Mouse (Mus musculus) midbrain, embryonic 11.5 days (tissue): ENCODE results near the gene Ifnar2. TPM values are rescaled to one million over a fixed set of nuclear protein-coding genes. Genes with fewer than 3 reads are reported as not detected.
A peak's percentile ranks its signal among the peaks of the same experiment; 100 is the strongest.

Experiments
- ATAC-seq: fragments of 200-750 bp; cut with Nextera tagmentation; 2 replicates; pipeline ENCODE4 v1.8.0; 2017; ENCODE audit warnings: moderate TSS enrichment, moderate library complexity; ENCODE audit not compliant: low FRiP score
- DNase-seq: peaks from one replicate; pipeline ENCODE4 v3.0.0; 2015; ENCODE audit warnings: low spot score; ENCODE audit errors: missing footprints
- H3K27ac ChIP-seq: fragments of 300-500 bp; sonication (generic); 2 replicates; pipeline ENCODE4 v1.5.1; 2014; ENCODE audit warnings: low read depth, low read length
- H3K27me3 ChIP-seq: fragments of 300-500 bp; sonication (generic); 2 replicates; pipeline ENCODE4 v1.6.1; 2014; ENCODE audit warnings: mild to moderate bottlenecking, low read length, moderate library complexity, mixed read lengths; ENCODE audit not compliant: control insufficient read depth, insufficient read depth
- H3K36me3 ChIP-seq: fragments of 300-500 bp; sonication (generic); 2 replicates; pipeline ENCODE4 v1.6.1; 2014; ENCODE audit warnings: mild to moderate bottlenecking, low read length, moderate library complexity, mixed read lengths; ENCODE audit not compliant: control insufficient read depth, insufficient read depth
- H3K4me1 ChIP-seq: fragments of 300-500 bp; sonication (generic); 2 replicates; pipeline ENCODE4 v1.6.1; 2014; ENCODE audit warnings: low read length; ENCODE audit not compliant: control insufficient read depth, insufficient read depth
- H3K4me2 ChIP-seq: fragments of 300-500 bp; sonication (generic); 2 replicates; pipeline ENCODE4 v1.6.1; 2014; ENCODE audit warnings: mild to moderate bottlenecking, moderate library complexity
- H3K4me3 ChIP-seq: fragments of 300-500 bp; sonication (generic); 2 replicates; pipeline ENCODE4 v1.5.1; 2014; ENCODE audit warnings: low read depth, low read length
- H3K9ac ChIP-seq: fragments of 300-500 bp; sonication (generic); 2 replicates; pipeline ENCODE4 v1.6.1; 2014; ENCODE audit warnings: low read length
- H3K9me3 ChIP-seq: fragments of 300-500 bp; sonication (generic); 2 replicates; pipeline ENCODE4 v1.6.1; 2016; ENCODE audit warnings: low read length; ENCODE audit not compliant: control insufficient read depth
- WGBS: fragments of 180-500 bp; shearing (Covaris S2); extraction: QIAGEN DNeasy Blood & Tissue Kit; methylation state at CpG from one replicate; pipeline ENCODE4 v1.1.7; 2014; 5-methylcytosine and 5-hydroxymethylcytosine counted together
- polyA plus RNA-seq: library from polyadenylated mRNA; unstranded; fragments of >200 nt; fragmentation: Nextera tagmentation; extraction: Ambion mirVana; gene quantifications from 2 replicates; pipeline ENCODE4 v1.2.1, GENCODE M21; 2014

The Ifnar2 gene
- polyA plus RNA-seq, 1 experiment from 2014 or later, result 32.6 TPM

GRCm38 (mm10) chr16:91381606-91382005, 9.0 kb downstream of the Ifnar2 start:
- H3K9ac ChIP-seq, result no peak overlapping the region
- no peaks in the 10 kb centered on the region for H3K27me3 ChIP-seq
- 86% methylated on average over 4 of the region's 4 CpGs for WGBS
- no peak overlapping the region for H3K27ac ChIP-seq
- H3K4me1 ChIP-seq, result peaks cover 4% of the 10 kb centered on the region
- DNase-seq (no peak), ATAC-seq (no peak)
- H3K4me2 ChIP-seq, result no peak overlapping the region
- H3K4me3 ChIP-seq, result no peak overlapping the region
- no peaks in the 10 kb centered on the region for H3K9me3 ChIP-seq
- no peaks in the 10 kb centered on the region for H3K36me3 ChIP-seq

- no peak for DNase-seq
- no peak overlapping the region for H3K9ac ChIP-seq
- peaks cover 4% of the 10 kb centered on the region for H3K4me1 ChIP-seq
- H3K36me3 ChIP-seq, result no peaks in the 10 kb centered on the region
- H3K4me2 ChIP-seq, result no peak overlapping the region
- WGBS, result 91% methylated on average over 9 of the region's 9 CpGs
- ATAC-seq, result no peak
- no peaks in the 10 kb centered on the region for H3K9me3 ChIP-seq
- no peak overlapping the region for H3K4me3 ChIP-seq
- no peaks in the 10 kb centered on the region for H3K27me3 ChIP-seq
- H3K27ac ChIP-seq, result no peak overlapping the region
Observed at GRCm38 (mm10) chr16:91382261-91382790, 9.7 kb downstream of the Ifnar2 start.

DNA sequence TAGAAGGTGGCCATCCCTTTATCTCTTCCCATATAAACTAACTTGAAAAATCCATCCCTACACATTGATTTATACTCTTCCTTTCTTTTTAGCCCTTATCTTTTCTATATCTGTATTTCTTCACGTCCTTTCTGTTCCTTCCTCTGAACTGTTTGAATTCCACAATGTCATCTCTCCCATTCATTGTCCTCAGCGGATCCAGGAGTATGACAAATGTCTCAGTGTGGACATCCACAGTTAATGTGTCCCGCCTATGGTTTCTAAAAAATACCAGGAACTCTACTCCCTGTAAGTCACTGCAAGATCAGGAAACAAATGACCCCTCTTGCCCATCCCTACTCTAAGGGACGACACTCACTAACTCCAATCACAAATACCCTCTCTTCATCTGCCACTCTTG, 11.6 kb downstream of the Ifnar2 start:
- 94% methylated on average over 4 of the region's 4 CpGs for WGBS
- no peak overlapping the region for H3K9ac ChIP-seq
- DNase-seq, result peak; percentile 72
- no peak overlapping the region for H3K27ac ChIP-seq
- peaks cover 3% of the 10 kb centered on the region; the same call in 1 of the 2 replicates for H3K36me3 ChIP-seq
- H3K4me2 ChIP-seq, result no peak overlapping the region
- ATAC-seq, result no peak
- H3K4me3 ChIP-seq, result no peak overlapping the region
- no peaks in the 10 kb centered on the region for H3K4me1 ChIP-seq
- H3K27me3 ChIP-seq, result no peaks in the 10 kb centered on the region
- no peaks in the 10 kb centered on the region for H3K9me3 ChIP-seq

- no peaks in the 10 kb centered on the region for H3K9me3 ChIP-seq
- H3K4me2 ChIP-seq, result no peak overlapping the region
- 59% methylated on average over 10 of the region's 10 CpGs for WGBS
- H3K9ac ChIP-seq, result no peak overlapping the region
- no peaks in the 10 kb centered on the region for H3K4me1 ChIP-seq
- no peak for ATAC-seq
- H3K36me3 ChIP-seq, result peaks cover 3% of the 10 kb centered on the region; the same call in 1 of the 2 replicates
- H3K4me3 ChIP-seq, result no peak overlapping the region
- DNase-seq, result no peak
- H3K27me3 ChIP-seq, result no peaks in the 10 kb centered on the region
- H3K27ac ChIP-seq, result no peak overlapping the region
Observed at GRCm38 (mm10) chr16:91385621-91386020, 13.0 kb downstream of the Ifnar2 start.

DNA sequence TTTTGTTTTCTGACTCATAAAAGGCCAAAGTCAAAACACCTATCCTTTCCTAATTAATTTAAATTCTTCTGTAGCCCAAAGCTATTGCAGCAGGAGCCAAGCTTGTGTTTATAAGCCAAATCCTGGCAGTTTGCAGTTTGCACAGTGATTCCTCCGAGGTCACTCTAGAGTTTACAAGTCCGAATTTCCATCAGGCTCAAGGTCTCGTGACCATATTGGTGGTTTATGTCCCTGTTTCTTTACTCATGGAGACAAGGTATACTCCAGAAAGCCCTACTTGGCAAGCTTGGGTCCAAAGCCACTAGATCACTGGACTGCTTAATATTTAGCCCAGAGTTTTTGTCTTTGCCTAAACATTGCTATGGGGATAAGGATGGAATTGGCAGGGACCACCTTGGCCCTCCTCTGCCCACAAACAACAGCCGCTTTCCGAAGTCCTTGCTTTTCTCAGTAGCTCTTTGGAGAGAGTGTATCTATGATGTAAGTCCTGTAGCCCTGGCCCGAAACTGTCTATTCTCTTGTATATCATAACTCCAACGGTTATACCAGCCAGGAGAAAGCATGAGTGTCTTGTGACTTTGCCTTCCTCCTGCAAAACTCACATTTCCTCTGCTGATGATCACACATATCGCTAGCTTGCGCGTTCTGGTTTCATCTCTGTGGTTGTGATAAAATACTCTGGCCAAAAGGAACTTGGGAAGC, 14.0 kb downstream of the Ifnar2 start:
- H3K9ac ChIP-seq, result no peak overlapping the region
- ATAC-seq, result no peak
- WGBS, result 93% methylated on average over 10 of the region's 10 CpGs
- DNase-seq, result no peak
- H3K4me1 ChIP-seq, result no peaks in the 10 kb centered on the region
- H3K27me3 ChIP-seq, result no peaks in the 10 kb centered on the region
- H3K27ac ChIP-seq, result no peak overlapping the region
- H3K9me3 ChIP-seq, result no peaks in the 10 kb centered on the region
- H3K36me3 ChIP-seq, result peaks cover 3% of the 10 kb centered on the region; the same call in 1 of the 2 replicates
- H3K4me3 ChIP-seq, result no peak overlapping the region
- no peak overlapping the region for H3K4me2 ChIP-seq

GRCm38 (mm10) chr16:91387121-91387486, 14.5 kb downstream of the Ifnar2 start:
- Histone ChIP-seq H3K4me1 (no peaks in the 10 kb centered on the region), H3K27me3 (no peaks in the 10 kb centered on the region), H3K4me3 (no peak overlapping the region), H3K27ac (no peak overlapping the region), H3K4me2 (no peak overlapping the region), H3K9ac (no peak overlapping the region), H3K36me3 (peaks cover 3% of the 10 kb centered on the region; the same call in 1 of the 2 replicates), H3K9me3 (no peaks in the 10 kb centered on the region)
- DNase-seq (no peak), ATAC-seq (no peak)
- WGBS, result 90% methylated on average over 3 of the region's 3 CpGs

- no peak overlapping the region for H3K4me2 ChIP-seq
- H3K4me1 ChIP-seq, result no peaks in the 10 kb centered on the region
- H3K27me3 ChIP-seq, result no peaks in the 10 kb centered on the region
- 89% methylated on average over 4 of the region's 4 CpGs for WGBS
- no peaks in the 10 kb centered on the region for H3K9me3 ChIP-seq
- H3K4me3 ChIP-seq, result no peak overlapping the region
- H3K9ac ChIP-seq, result no peak overlapping the region
- H3K36me3 ChIP-seq, result peaks cover 5% of the 10 kb centered on the region
- DNase-seq, result no peak
- H3K27ac ChIP-seq, result no peak overlapping the region
- no peak for ATAC-seq
Observed at GRCm38 (mm10) chr16:91390100-91390499, 17.5 kb downstream of the Ifnar2 start.

- H3K4me2 ChIP-seq, result no peak within 1 kb of the TSS
- no peak for ATAC-seq
- peaks cover 5% of the 10 kb centered on the region for H3K36me3 ChIP-seq
- DNase-seq, result no peak
- no peaks in the 10 kb centered on the region for H3K4me1 ChIP-seq
- no peaks in the 10 kb centered on the region for H3K27me3 ChIP-seq
- H3K9ac ChIP-seq, result no peak within 1 kb of the TSS
- no peak within 1 kb of the TSS for H3K4me3 ChIP-seq
- H3K9me3 ChIP-seq, result no peaks in the 10 kb centered on the region
- H3K27ac ChIP-seq, result no peak within 1 kb of the TSS
- 89% methylated on average over 5 of the region's 5 CpGs for WGBS
Observed at GRCm38 (mm10) chr16:91391421-91391820, 18.8 kb downstream of the Ifnar2 start, which contains the start of gene Gm21970. Gene Gm21970, plus strand, starts transcription at chr16:91391721.

GRCm38 (mm10) chr16:91394826-91395410, 22.3 kb downstream of the Ifnar2 start:
- H3K36me3 ChIP-seq, result peaks cover 2% of the 10 kb centered on the region
- ATAC-seq, result no peak
- no peaks in the 10 kb centered on the region for H3K27me3 ChIP-seq
- no peak overlapping the region for H3K4me2 ChIP-seq
- no peak overlapping the region for H3K4me3 ChIP-seq
- no peaks in the 10 kb centered on the region for H3K9me3 ChIP-seq
- no peaks in the 10 kb centered on the region for H3K4me1 ChIP-seq
- no peak overlapping the region for H3K27ac ChIP-seq
- no peak overlapping the region for H3K9ac ChIP-seq
- DNase-seq, result no peak
- WGBS, result 86% methylated on average over 4 of the region's 4 CpGs
